Mouse (Mus musculus): ENCODE results near the gene Duox2. TPM values are rescaled to one million over a fixed set of nuclear protein-coding genes. Genes with fewer than 3 reads are reported as not detected.
A peak's percentile ranks its signal among the peaks of the same experiment; 100 is the strongest.

Gene Duox2
- polyA plus RNA-seq, 1 experiment from 2014 or later = not detected

DNA sequence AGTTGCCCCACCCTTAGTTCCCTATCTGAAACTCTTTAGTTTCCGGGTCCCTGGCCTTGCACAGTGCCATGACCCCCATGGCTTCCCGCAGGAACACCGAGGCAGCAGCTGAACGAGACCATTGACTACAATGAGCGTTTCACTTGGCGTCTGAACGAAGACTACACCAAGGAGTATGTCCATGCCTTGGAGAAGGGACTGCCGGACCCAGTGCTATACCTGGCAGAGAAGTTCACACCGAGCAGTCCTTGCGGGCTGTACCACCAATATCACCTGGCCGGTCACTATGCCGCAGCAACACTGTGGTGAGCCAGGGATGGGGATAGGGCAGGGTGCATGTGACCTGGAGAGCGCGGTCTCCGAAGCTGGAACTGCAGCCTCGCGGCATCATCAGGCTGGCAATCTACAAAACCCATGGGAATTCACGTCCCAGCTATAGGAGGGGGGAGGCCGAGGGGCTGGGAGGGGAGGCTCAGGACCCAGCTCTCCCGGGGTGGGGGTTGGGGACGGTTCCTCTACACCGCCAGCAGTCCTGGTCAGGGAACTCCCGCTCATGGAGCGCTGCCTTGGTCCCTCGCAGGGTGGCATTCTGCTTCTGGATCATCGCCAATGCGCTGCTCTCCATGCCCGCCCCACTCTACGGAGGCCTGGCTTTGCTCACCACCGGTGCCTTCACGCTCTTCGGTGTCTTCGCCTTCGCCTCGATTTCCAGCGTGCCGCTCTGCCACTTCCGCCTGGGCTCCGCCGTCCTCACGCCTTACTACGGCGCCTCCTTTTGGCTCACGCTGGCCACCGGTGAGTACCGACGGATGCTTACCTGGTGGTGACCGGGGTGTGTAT is 3.1 kb upstream of the Duox2 start:
- Histone ChIP-seq H3K4me1 (peaks cover 9% of the 10 kb centered on the region), H3K36me3 (no peaks in the 10 kb centered on the region), H3K27ac (no peak overlapping the region), H3K9ac (no peak overlapping the region), H3K27me3 (replicated peaks) (peaks cover 100% of the 10 kb centered on the region), H3K4me2 (peak overlapping the region; percentile 56), H3K9me3 (replicated peaks) (no peaks in the 10 kb centered on the region), H3K4me3 (peak overlapping the region; percentile 21)
- 3% methylated on average over 48 of the region's 48 CpGs for WGBS (ENCODE audit: insufficient replicate concordance)
- no peak for ATAC-seq

DNA sequence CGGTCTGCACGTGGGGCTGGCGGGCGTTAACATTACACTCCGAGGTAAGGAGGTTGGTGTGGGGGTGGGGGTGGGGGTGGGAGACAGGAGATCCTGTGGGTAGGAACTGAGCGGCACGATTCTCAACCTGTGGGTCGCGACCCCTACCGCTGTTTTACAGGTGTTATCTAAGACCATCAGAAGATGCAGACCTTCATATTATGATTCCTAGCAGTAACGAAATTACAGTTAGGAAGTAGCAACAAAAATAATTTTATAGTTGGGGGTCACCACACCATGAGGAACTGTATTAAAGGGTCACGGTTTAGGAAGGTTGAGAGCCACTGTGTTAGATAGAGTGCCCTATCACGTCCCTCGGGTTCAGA is 2.4 kb upstream of the Duox2 start:
- ATAC-seq = no peak

DNA sequence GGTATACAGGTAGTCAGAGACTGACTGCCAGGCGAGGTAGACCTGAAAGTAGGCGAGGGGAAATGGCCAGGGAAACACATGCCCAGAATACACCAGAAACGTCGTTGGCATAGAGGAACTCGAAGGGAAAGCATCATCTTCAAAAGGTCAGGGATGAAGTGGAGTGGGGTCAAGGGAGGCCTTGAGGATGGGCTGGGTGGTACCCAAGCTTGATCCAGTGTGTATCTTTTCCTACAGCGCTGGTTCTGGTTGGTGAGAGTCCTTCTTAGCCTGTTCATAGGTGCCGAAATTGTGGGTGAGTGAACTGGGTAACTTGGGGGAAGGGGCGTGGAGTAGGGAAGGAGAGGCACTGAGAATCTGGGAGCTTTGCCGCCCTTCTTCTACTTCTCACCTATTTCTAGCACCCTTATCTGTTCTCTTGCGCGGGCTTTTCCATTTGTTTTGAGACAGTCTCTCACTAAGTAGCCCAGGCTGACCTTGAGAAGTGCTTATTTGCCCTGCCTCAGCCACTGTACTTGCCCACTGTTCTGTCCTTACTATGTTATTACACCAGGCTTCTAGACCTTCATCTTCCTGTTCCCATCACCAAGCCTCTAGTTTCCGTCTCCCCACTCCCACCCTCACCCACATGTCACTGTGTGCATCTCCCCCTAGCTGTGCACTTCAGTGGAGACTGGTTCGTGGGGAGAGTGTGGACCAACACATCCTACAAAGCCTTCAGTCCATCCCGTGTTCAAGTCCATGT is 1.8 kb upstream of the Duox2 start:
- Histone ChIP-seq H3K4me3 (no peak overlapping the region), H3K27me3 (replicated peaks) (peaks cover 100% of the 10 kb centered on the region), H3K27ac (no peak overlapping the region), H3K9ac (no peak overlapping the region), H3K4me1 (peaks cover 9% of the 10 kb centered on the region), H3K36me3 (no peaks in the 10 kb centered on the region), H3K9me3 (replicated peaks) (no peaks in the 10 kb centered on the region), H3K4me2 (no peak overlapping the region)
- no peak for ATAC-seq
- 10% methylated on average over 14 of the region's 14 CpGs for WGBS (ENCODE audit: insufficient replicate concordance)

More for the DNA sequence above, 2.4 kb upstream of the Duox2 start:
- Histone ChIP-seq H3K27ac (no peak overlapping the region), H3K36me3 (no peaks in the 10 kb centered on the region), H3K4me3 (no peak overlapping the region), H3K27me3 (replicated peaks) (peaks cover 100% of the 10 kb centered on the region), H3K4me1 (peaks cover 9% of the 10 kb centered on the region), H3K4me2 (peak overlapping the region; percentile 56; the same call in 1 of the 2 replicates), H3K9me3 (replicated peaks) (no peaks in the 10 kb centered on the region), H3K9ac (no peak overlapping the region)
- 5% methylated on average over 14 of the region's 14 CpGs for WGBS (ENCODE audit: insufficient replicate concordance)

DNA sequence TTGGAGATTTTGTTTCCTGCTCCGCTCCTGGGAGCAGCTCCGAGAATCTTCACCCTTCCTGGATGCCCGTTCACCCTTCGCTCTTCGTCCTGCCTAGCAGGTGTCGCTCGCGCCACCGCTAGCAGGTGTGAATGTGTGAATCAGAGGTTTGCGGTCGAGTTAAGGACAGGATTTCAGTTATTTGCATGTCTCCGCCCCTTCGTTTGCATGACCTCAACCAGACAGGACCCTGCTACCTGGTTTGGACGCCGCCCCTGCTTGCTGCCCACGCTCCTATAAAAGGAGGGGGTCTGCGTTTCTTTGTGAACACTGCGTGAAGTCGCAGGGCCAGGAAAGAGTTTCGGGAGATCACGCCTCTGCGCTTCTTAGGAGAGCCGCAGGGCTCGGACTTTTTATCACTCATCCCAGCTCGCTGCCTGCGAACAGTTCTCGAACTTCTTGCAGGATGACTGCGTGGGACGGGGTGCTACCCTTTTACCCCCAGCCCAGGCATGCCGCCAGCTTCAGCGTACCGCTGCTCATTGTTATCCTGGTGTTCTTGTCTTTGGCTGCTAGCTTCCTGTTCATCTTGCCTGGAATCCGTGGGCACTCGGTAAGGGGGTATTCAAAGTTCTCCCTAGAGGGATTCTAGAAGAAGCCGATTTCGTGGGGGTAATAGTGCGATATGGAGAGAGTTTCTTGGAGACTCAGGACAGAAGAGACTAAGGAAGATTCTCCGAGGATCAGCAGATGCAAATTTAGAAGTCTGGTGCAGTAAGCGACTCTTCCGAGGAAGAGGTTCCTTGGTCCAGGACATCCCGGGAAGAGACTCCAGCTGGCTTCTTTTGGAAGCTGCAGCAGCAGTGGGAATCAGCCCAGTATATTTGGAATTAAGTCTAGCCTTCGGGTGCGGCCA is 594 bp upstream of the Duox2 start, which contains the start of gene Duoxa2:
Duoxa2 (plus strand) TSS at position 305 of the 895 bp plus-strand sequence.
- Histone ChIP-seq H3K27me3 (replicated peaks) (peaks cover 100% of the 10 kb centered on the region), H3K27ac (no peak within 1 kb of the TSS), H3K4me1 (peaks cover 9% of the 10 kb centered on the region), H3K9ac (no peak within 1 kb of the TSS), H3K4me2 (peak within 1 kb of the TSS; percentile 42), H3K36me3 (no peaks in the 10 kb centered on the region), H3K9me3 (replicated peaks) (no peaks in the 10 kb centered on the region), H3K4me3 (peak within 1 kb of the TSS; percentile 22)
- 2% methylated on average over 43 of the region's 43 CpGs for WGBS (ENCODE audit: insufficient replicate concordance)
- no peak for ATAC-seq

DNA sequence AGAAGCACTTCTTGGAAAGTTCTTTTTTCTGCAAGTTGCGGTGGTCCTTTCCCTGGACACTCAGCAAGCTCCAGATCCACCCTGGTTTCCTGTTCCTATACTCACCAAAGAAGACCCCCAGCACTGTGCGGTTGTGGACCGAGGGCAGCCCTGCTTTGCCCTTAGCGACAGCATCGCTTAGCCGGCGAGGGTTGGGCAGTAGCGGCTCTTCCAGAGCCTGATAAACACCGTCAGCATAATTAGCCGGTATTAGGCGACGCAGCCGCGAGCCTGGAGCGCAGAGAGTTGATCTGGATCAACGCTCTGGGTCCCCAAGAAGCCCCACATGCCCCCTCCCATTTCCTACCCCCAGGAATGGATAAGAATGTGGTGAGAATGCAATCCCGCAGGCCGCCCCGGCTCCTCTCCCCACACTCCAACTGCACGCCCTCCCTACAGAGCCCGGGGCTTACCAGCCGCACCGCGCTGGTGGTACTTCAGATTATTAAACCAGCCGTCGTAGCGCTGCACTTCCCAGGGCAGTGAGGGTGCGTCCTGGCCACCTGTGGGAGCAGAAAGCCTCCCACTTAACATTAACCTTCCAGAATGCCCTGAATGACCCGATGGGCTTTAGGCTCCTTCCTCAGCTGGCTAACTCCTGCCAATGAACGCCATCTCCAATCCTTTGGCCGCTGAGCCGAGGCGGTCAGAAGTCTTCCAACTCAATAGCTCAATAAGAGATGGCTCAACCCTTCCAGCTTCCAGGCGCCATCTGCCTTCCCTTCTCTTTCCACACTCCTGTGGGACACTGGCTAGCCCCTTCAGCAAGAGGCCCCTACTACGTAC is 766 bp downstream of the Duox2 start:
- H3K4me3 ChIP-seq = no peak overlapping the region
- no peak overlapping the region for H3K27ac ChIP-seq
- H3K9ac ChIP-seq = no peak overlapping the region
- 3% methylated on average over 35 of the region's 35 CpGs for WGBS (ENCODE audit: insufficient replicate concordance)
- H3K36me3 ChIP-seq = no peaks in the 10 kb centered on the region
- ATAC-seq = no peak
- H3K4me1 ChIP-seq = peaks cover 9% of the 10 kb centered on the region
- no peak overlapping the region; the same call in 1 of the 2 replicates for H3K4me2 ChIP-seq
- peaks cover 100% of the 10 kb centered on the region for H3K27me3 ChIP-seq (replicated peaks)
- H3K9me3 ChIP-seq (replicated peaks) = no peaks in the 10 kb centered on the region

DNA sequence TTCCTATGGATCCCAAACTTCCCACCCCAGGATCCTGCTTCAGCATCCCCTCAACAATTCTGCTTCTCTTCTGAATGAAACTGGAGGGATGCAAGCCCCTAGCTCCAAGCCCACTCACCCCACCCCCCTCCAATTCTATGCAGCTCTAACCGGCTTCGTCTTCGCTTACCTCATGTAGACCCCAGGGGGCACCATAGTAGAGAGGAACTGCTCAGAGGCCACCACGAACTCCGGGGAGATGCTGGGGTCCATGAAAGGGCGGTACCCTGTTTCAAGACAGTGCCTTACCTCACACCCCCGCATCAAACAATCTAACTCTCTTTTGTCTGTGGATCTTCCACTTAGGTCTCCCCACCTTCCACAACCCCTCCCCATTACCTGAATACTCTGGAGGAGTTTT is 3.3 kb downstream of the Duox2 start:
- 6% methylated on average over 7 of the region's 7 CpGs for WGBS (ENCODE audit: insufficient replicate concordance)
- no peak overlapping the region for H3K4me3 ChIP-seq
- no peaks in the 10 kb centered on the region for H3K4me1 ChIP-seq
- no peak for ATAC-seq
- no peak overlapping the region for H3K27ac ChIP-seq
- H3K36me3 ChIP-seq = no peaks in the 10 kb centered on the region
- H3K9ac ChIP-seq = no peak overlapping the region
- H3K4me2 ChIP-seq = no peak overlapping the region
- H3K27me3 ChIP-seq (replicated peaks) = peaks cover 99% of the 10 kb centered on the region
- H3K9me3 ChIP-seq (replicated peaks) = no peaks in the 10 kb centered on the region

DNA sequence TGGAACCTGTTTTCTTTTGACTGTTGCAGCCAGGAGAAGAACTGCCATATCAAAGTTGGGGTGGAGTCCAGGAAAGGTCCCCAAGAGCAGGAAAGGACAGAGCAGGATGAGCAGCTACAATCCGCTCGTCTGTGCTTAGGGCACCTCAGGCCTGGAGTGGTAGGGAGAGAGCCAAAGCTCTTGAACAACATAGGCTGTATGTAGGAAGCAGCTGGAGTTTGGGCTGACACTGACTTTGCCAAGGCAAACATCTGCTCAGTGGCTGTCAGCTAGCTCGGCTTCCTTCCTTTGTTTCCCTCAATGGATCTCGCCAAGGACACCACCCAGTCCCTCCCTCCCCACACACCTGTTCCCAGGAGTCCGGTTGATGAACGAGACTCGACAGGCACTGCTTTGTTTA is 12.1 kb downstream of the Duox2 start:
- WGBS (ENCODE audit: insufficient replicate concordance) = 55% methylated on average over 7 of the region's 7 CpGs
- H3K4me2 ChIP-seq = no peak overlapping the region
- no peak overlapping the region for H3K27ac ChIP-seq
- H3K27me3 ChIP-seq (replicated peaks) = peaks cover 27% of the 10 kb centered on the region
- H3K9ac ChIP-seq = no peak overlapping the region
- ATAC-seq = no peak
- H3K36me3 ChIP-seq = no peaks in the 10 kb centered on the region
- H3K4me1 ChIP-seq = no peaks in the 10 kb centered on the region
- H3K4me3 ChIP-seq = no peak overlapping the region
- H3K9me3 ChIP-seq (replicated peaks) = no peaks in the 10 kb centered on the region

DNA sequence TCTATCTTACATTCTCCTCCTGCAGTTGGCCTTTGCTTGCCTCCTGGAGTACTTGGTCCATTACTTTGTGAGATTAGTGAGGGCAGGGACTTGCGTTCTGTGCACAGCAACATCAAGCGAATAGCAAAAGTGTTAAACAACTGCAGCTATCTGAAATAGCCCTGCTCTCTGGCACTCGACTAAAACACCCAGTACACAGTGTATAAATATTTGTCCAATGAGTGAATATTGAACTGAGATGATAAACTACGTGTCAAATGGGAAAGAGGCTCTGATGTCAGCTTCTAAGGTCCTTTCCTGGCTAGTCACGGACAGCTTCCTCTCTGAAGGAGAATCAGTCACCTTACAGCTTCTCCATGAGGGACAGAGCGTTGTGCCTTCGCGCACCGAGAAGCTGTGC is 14.2 kb downstream of the Duox2 start:
- Histone ChIP-seq H3K9ac (no peak overlapping the region), H3K27ac (no peak overlapping the region), H3K4me2 (no peak overlapping the region), H3K4me1 (no peaks in the 10 kb centered on the region), H3K36me3 (no peaks in the 10 kb centered on the region), H3K27me3 (replicated peaks) (peaks cover 12% of the 10 kb centered on the region; the same call in 1 of the 2 replicates), H3K4me3 (no peak overlapping the region), H3K9me3 (replicated peaks) (no peaks in the 10 kb centered on the region)
- 69% methylated on average over 9 of the region's 9 CpGs for WGBS (ENCODE audit: insufficient replicate concordance)
- ATAC-seq = no peak

- no peak overlapping the region for H3K4me2 ChIP-seq
- no peak overlapping the region for H3K27ac ChIP-seq
- no peaks in the 10 kb centered on the region for H3K9me3 ChIP-seq (replicated peaks)
- ATAC-seq = no peak
- no peak overlapping the region for H3K9ac ChIP-seq
- H3K27me3 ChIP-seq (replicated peaks) = peaks cover 9% of the 10 kb centered on the region; the same call in 1 of the 2 replicates
- WGBS (ENCODE audit: insufficient replicate concordance) = 66% methylated on average over 3 of the region's 3 CpGs
- no peaks in the 10 kb centered on the region for H3K36me3 ChIP-seq
- H3K4me1 ChIP-seq = no peaks in the 10 kb centered on the region
- no peak overlapping the region for H3K4me3 ChIP-seq
Measured at GRCm38 (mm10) chr2:122278769-122279168, 19.5 kb downstream of the Duox2 start.

GRCm38 (mm10) chr2:122266407-122267193 is 31.6 kb downstream of the Duox2 start:
- H3K36me3 ChIP-seq = peaks cover 38% of the 10 kb centered on the region
- H3K27ac ChIP-seq = no peak overlapping the region
- no peak overlapping the region for H3K4me3 ChIP-seq
- H3K4me2 ChIP-seq = no peak overlapping the region
- peak; percentile 38 for ATAC-seq
- 78% methylated on average over 7 of the region's 7 CpGs for WGBS (ENCODE audit: insufficient replicate concordance)
- peaks cover 6% of the 10 kb centered on the region; the same call in 1 of the 2 replicates for H3K4me1 ChIP-seq
- no peak overlapping the region for H3K9ac ChIP-seq
- no peaks in the 10 kb centered on the region for H3K27me3 ChIP-seq (replicated peaks)
- no peaks in the 10 kb centered on the region for H3K9me3 ChIP-seq (replicated peaks)

Measured in liver, embryonic 12.5 days (tissue).